In genomic region chr13:14461036-14461435, GRCm38 (mm10) we compare ENCODE assay signal across 24 mouse cellular contexts.
"Had no signal": no experiment of that assay in that cellular context is flagged by ENCODE, and none has a peak within 500 bp of the region (broad histone marks: within the 10 kb centered on the region; RNA-seq: fewer than 3 reads in every experiment).

No protein-coding gene starts in this region.

- H3K4me3 ChIP-seq: heart, adult 2 months; heart, embryonic 13.5 days; heart, embryonic 15.5 days; hindbrain, embryonic 13.5 days; hindbrain, embryonic 15.5 days; layer of hippocampus, adult 2 months; limb, embryonic 13.5 days; limb, embryonic 15.5 days; liver, embryonic 15.5 days had no signal

- ATAC-seq: hindbrain, postnatal 0 days; intestine, embryonic 16.5 days had no signal

- H3K4me2 ChIP-seq: heart, embryonic 11.5 days; heart, embryonic 13.5 days; heart, embryonic 15.5 days; hindbrain, embryonic 13.5 days; hindbrain, embryonic 15.5 days; limb, embryonic 13.5 days; limb, embryonic 15.5 days; liver, embryonic 15.5 days had no signal

- DNase-seq: gastrocnemius, postnatal 14 days; gastrocnemius, postnatal 36 days; heart, adult 11 months; heart, adult 2 months; heart, postnatal 14 days; heart, postnatal 36 days; kidney, adult 11 months; kidney, adult 2 months; kidney, adult 9 months; kidney, postnatal 10 days; kidney, postnatal 25 days; kidney, postnatal 4 days; left cerebral cortex, postnatal 4 days had no signal

- H3K9me3 ChIP-seq: heart, embryonic 13.5 days; heart, embryonic 15.5 days; hindbrain, embryonic 13.5 days; hindbrain, embryonic 15.5 days; limb, embryonic 13.5 days; limb, embryonic 15.5 days; liver, embryonic 15.5 days had no signal

- H3K27ac ChIP-seq: heart, adult 2 months; heart, embryonic 13.5 days; heart, embryonic 15.5 days; hindbrain, embryonic 13.5 days; hindbrain, embryonic 15.5 days; hindbrain, postnatal 0 days; layer of hippocampus, adult 2 months; limb, embryonic 13.5 days; limb, embryonic 15.5 days; liver, embryonic 15.5 days had no signal

- H3K27me3 ChIP-seq: heart, embryonic 13.5 days; heart, embryonic 15.5 days; hindbrain, embryonic 13.5 days; hindbrain, embryonic 15.5 days; limb, embryonic 13.5 days; limb, embryonic 15.5 days; liver, embryonic 15.5 days had no signal

- H3K9ac ChIP-seq: heart, embryonic 13.5 days; heart, embryonic 15.5 days; hindbrain, embryonic 13.5 days; hindbrain, embryonic 15.5 days; limb, embryonic 13.5 days; limb, embryonic 15.5 days; liver, embryonic 15.5 days had no signal

- H3K36me3 ChIP-seq: heart, embryonic 13.5 days; heart, embryonic 15.5 days; hindbrain, embryonic 13.5 days; hindbrain, embryonic 15.5 days; limb, embryonic 13.5 days; limb, embryonic 15.5 days; liver, embryonic 15.5 days had no signal

- H3K4me1 ChIP-seq: heart, embryonic 13.5 days; heart, embryonic 15.5 days; hindbrain, embryonic 13.5 days; hindbrain, embryonic 15.5 days; limb, embryonic 13.5 days; limb, embryonic 15.5 days; liver, embryonic 15.5 days had no signal
